Mouse (Mus musculus): Measurements from ENCODE around the gene Gpbar1.

DNA sequence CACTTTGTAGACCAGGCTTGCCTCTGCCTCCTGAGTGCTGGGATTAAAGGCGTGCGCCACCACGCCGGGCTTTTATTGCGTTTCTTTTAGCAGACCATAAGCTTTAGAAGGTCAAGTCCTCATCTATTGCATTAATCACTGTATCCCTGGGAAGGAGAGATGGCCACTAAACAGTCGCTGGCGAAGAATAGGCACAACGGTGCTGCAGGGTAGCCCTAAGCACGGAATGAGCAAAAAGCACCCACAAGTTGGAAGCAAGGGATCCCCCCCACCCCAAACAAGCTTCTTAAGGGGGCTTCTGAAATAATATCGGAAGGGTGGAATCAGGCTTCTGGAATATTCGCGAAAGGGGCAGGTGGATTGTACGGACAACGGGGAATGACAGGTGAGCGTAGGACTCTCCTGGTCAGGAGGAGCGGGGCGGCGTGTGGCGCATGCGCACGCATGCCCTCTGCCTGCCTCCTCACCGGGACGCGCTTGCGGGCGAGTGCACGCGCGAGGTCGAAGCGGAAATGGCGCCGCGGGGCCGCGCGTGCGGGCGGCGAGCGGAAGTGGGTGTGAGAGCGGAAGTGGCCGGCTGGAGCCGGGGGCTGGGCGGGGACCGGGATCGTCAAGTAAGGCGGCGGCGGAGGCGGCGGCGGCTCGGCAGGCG is 42.3 kb upstream of the Gpbar1 start, which contains the start of gene Arpc2:
- TF ChIP-seq NANOG (IDR thresholded peaks at IDR 0.05; ENCODE audit: borderline replicate concordance, low read length) (no peak), CTCF (conservative IDR thresholded peaks at IDR 0.05; ENCODE audit: low read length) (no peak)
